Mouse (Mus musculus): Measurements from ENCODE around the gene Acot4. TPM values are rescaled to one million over a fixed set of nuclear protein-coding genes. Genes with fewer than 3 reads are reported as not detected.
"Not testable (repeated sequence)": the region's sequence is repeated elsewhere in the genome, so short reads cannot be mapped to it uniquely, and the experiment has no call there.

Gene Acot4
- polyA plus RNA-seq, 1 experiment, result 0.66 TPM

DNA sequence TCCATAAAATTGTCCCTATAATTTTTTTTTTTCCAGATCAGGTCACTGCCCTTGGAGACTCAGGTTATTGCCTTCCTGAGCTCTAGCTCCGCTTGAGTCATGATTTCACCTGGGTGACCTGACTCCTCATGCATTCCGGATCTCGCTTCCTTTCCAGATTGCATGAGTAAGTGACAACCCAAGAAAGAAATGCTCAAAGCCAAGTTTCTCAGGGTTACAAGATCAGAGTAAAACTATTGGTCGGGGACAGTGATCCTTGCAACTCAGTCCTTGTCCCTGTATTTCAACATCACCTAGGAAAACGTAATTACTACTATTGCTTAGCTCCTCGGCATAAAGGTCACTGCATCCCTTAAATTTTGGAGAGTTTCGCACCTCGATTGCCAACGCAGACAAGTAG is 30.8 kb downstream of the Acot4 start, which contains the start of gene Acot5:
TSS of gene Acot5 (plus strand) at position 340 of the 400 bp plus-strand sequence.
- WGBS, result 75% methylated on average over 9 of the region's 9 CpGs
- peaks cover 17% of the 10 kb centered on the region for H3K4me1 ChIP-seq (replicated peaks; ENCODE audit: control insufficient read depth, insufficient read depth, low read length)
- DNase-seq, result no peak
- H3K36me3 ChIP-seq (ENCODE audit: control insufficient read depth, insufficient read depth, low read length), result no peaks in the 10 kb centered on the region
- no peak for TF ChIP-seq POLR2A (IDR thresholded peaks at IDR 0.05; ENCODE audit: control insufficient read depth, extremely low read depth, insufficient read depth, low read length, poor library complexity)
- no peak for TF ChIP-seq CTCF (IDR thresholded peaks at IDR 0.05; ENCODE audit: borderline replicate concordance, control insufficient read depth, extremely low read depth, insufficient read depth, low read length, poor library complexity)
- peak within 1 kb of the TSS; percentile 25; the same call in 1 of the 2 replicates for H3K4me3 ChIP-seq (ENCODE audit: control insufficient read depth, insufficient read depth, low read length)
- no peak within 1 kb of the TSS for H3K27ac ChIP-seq (ENCODE audit: control insufficient read depth, insufficient read depth, low read length)
- H3K27me3 ChIP-seq (ENCODE audit: control insufficient read depth, insufficient read depth, low read length), result no peaks in the 10 kb centered on the region; the same call in 1 of the 2 replicates

DNA sequence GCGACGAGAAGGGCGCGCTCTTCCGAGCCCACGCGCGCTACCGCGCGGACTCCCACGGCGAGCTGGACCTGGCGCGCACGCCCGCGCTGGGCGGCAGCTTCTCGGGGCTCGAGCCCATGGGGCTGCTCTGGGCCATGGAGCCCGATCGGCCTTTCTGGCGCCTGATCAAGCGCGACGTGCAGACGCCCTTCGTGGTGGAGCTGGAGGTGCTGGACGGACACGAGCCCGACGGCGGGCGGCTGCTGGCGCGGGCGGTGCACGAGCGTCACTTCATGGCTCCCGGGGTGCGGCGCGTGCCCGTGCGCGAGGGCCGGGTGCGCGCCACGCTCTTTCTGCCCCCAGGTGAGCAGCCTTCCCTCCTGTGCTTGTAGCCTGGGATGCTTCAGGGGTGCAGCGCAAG is 31.4 kb downstream of the Acot4 start:
- not testable (repeated sequence) for H3K27me3 ChIP-seq (ENCODE audit: control insufficient read depth, insufficient read depth, low read length); H3K27ac ChIP-seq (ENCODE audit: control insufficient read depth, insufficient read depth, low read length); H3K36me3 ChIP-seq (ENCODE audit: control insufficient read depth, insufficient read depth, low read length)
- H3K4me1 ChIP-seq (replicated peaks; ENCODE audit: control insufficient read depth, insufficient read depth, low read length), result peaks cover 17% of the 10 kb centered on the region
- peak; percentile 9 for DNase-seq
- peak overlapping the region; percentile 25; the same call in 1 of the 2 replicates for H3K4me3 ChIP-seq (ENCODE audit: control insufficient read depth, insufficient read depth, low read length)
- 2% methylated on average over 48 of the region's 52 CpGs for WGBS

DNA sequence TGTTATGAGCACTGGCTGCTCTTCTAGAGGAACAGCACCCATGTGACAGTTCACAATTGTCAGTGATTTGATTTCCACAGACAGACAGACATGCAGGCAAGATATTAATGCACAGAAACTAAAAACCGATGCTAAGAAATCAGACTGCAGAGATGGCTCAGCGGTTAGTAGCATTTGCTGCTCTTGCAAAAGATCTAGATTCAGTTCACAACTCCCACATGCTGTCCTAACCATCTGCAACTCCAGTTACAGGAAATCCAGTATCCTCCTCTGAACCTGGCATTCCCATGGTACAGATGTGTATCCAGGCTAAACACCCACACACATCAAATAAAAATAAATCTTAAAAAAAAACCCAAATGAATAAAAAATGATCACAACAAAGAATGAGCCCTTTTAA is 33.5 kb downstream of the Acot4 start:
- Histone ChIP-seq H3K4me3 (ENCODE audit: control insufficient read depth, insufficient read depth, low read length) (no peak overlapping the region), H3K4me1 (replicated peaks; ENCODE audit: control insufficient read depth, insufficient read depth, low read length) (peaks cover 14% of the 10 kb centered on the region), H3K27me3 (ENCODE audit: control insufficient read depth, insufficient read depth, low read length) (no peaks in the 10 kb centered on the region; the same call in 1 of the 2 replicates), H3K27ac (ENCODE audit: control insufficient read depth, insufficient read depth, low read length) (no peak overlapping the region), H3K36me3 (ENCODE audit: control insufficient read depth, insufficient read depth, low read length) (no peaks in the 10 kb centered on the region)
- DNase-seq, result no peak
- 94% methylated on average over 2 of the region's 2 CpGs for WGBS
- TF ChIP-seq CTCF (IDR thresholded peaks at IDR 0.05; ENCODE audit: borderline replicate concordance, control insufficient read depth, extremely low read depth, insufficient read depth, low read length, poor library complexity) (no peak), POLR2A (IDR thresholded peaks at IDR 0.05; ENCODE audit: control insufficient read depth, extremely low read depth, insufficient read depth, low read length, poor library complexity) (no peak)

DNA sequence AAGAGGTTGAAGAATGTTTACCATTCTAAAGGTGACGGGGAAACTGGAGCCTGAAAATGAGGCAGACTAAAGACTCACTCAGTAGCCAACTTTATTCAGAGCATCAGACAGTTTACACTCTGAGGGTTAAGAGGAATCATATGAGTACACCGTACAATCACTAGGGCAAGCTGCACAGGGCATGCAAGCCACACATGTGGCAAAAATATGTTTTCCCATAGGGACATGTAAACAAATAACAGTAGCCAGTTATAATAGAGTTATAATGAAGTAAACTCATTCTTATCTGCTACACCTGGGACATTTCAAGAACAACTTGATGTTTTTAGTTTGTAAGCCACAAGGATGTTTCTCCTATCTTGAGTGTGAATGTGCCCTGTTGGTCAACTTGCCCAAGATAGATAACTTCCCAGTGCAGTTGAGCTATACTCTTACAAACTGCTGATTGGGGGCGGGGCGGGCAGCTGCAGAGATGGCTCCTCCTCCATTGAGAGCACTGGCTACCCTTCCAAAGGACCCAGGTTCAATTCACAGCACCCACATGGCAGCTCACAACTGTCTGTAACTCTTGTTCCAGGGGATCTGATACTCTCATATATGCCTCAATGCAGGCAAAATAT is 39.3 kb downstream of the Acot4 start:
- Histone ChIP-seq H3K4me3 (ENCODE audit: control insufficient read depth, insufficient read depth, low read length) (no peak overlapping the region), H3K27me3 (ENCODE audit: control insufficient read depth, insufficient read depth, low read length) (no peaks in the 10 kb centered on the region), H3K27ac (ENCODE audit: control insufficient read depth, insufficient read depth, low read length) (no peak overlapping the region), H3K4me1 (replicated peaks; ENCODE audit: control insufficient read depth, insufficient read depth, low read length) (no peaks in the 10 kb centered on the region), H3K36me3 (ENCODE audit: control insufficient read depth, insufficient read depth, low read length) (no peaks in the 10 kb centered on the region)
- TF ChIP-seq POLR2A (IDR thresholded peaks at IDR 0.05; ENCODE audit: control insufficient read depth, extremely low read depth, insufficient read depth, low read length, poor library complexity), result no peak
- TF ChIP-seq CTCF (IDR thresholded peaks at IDR 0.05; ENCODE audit: borderline replicate concordance, control insufficient read depth, extremely low read depth, insufficient read depth, low read length, poor library complexity), result no peak
- 94% methylated on average over 4 of the region's 4 CpGs for WGBS
- no peak for DNase-seq

DNA sequence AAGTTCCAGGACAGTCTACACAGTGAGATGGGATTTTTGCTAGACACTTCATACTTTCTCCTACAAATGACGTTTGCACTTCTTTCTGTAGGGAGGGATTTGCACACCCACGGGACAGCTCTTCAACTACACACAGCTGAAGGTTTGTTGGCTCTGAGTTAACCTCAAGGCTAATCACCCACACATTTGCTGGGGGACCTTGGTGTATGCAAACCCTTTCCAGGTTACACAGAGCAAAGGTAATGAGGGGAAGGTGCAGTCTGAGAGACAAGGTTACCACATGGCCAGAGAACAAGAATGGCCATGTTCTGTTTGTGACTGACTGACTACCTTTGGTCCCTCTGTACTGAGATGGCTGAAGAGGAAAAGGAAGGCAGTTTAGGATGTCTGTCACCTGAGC is 45.7 kb downstream of the Acot4 start:
- no peak for TF ChIP-seq CTCF (IDR thresholded peaks at IDR 0.05; ENCODE audit: borderline replicate concordance, control insufficient read depth, extremely low read depth, insufficient read depth, low read length, poor library complexity)
- no peak for TF ChIP-seq POLR2A (IDR thresholded peaks at IDR 0.05; ENCODE audit: control insufficient read depth, extremely low read depth, insufficient read depth, low read length, poor library complexity)
- DNase-seq, result no peak
- Histone ChIP-seq H3K27ac (ENCODE audit: control insufficient read depth, insufficient read depth, low read length) (no peak overlapping the region), H3K36me3 (ENCODE audit: control insufficient read depth, insufficient read depth, low read length) (no peaks in the 10 kb centered on the region), H3K27me3 (ENCODE audit: control insufficient read depth, insufficient read depth, low read length) (no peaks in the 10 kb centered on the region), H3K4me1 (replicated peaks; ENCODE audit: control insufficient read depth, insufficient read depth, low read length) (no peaks in the 10 kb centered on the region), H3K4me3 (ENCODE audit: control insufficient read depth, insufficient read depth, low read length) (no peak overlapping the region)
- WGBS, result 94% methylated on average over 2 of the region's 2 CpGs

DNA sequence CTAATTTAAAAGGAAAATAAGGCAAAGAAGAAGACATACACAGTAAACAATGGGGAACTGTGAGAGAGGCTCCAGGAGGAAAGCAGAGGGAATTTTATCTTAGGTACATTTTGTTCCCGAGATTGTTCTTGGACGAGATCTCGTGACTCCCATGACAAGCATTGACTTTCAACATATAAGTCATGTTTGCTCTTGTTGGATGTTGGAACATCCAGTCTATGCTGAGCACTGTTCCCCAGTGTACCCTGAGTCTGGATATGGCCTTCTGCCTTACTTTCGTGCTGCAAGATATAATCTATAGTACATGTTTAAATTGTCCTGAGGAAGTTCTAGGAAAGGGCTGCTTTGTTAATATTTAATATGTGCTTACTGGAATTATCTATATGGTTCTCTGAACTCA is 46.4 kb downstream of the Acot4 start:
- no peak overlapping the region for H3K27ac ChIP-seq (ENCODE audit: control insufficient read depth, insufficient read depth, low read length)
- H3K27me3 ChIP-seq (ENCODE audit: control insufficient read depth, insufficient read depth, low read length), result no peaks in the 10 kb centered on the region
- WGBS, result 94% methylated on average over 4 of the region's 4 CpGs
- no peak overlapping the region for H3K4me3 ChIP-seq (ENCODE audit: control insufficient read depth, insufficient read depth, low read length)
- TF ChIP-seq POLR2A (IDR thresholded peaks at IDR 0.05; ENCODE audit: control insufficient read depth, extremely low read depth, insufficient read depth, low read length, poor library complexity) (no peak), CTCF (IDR thresholded peaks at IDR 0.05; ENCODE audit: borderline replicate concordance, control insufficient read depth, extremely low read depth, insufficient read depth, low read length, poor library complexity) (no peak)
- H3K36me3 ChIP-seq (ENCODE audit: control insufficient read depth, insufficient read depth, low read length), result no peaks in the 10 kb centered on the region
- DNase-seq, result no peak
- H3K4me1 ChIP-seq (replicated peaks; ENCODE audit: control insufficient read depth, insufficient read depth, low read length), result no peaks in the 10 kb centered on the region

DNA sequence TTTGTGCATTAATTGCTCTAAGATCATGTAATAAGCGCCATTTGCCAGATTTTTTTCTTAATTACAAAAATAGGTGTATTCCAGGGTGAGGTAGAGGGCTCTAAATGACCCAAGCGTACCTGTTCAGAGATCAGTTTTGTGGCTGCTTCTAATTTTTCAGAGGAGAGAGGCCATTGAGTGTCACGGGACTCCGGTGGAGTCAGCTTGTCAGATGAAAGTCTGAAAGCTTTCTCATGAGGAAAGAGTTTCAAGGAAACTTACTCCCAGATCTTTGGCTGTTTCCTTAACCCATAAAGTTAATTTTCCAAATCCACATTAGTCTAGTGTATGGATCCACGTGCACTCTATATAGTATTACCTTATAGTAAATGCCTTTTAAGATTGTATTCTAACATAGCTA is 56.5 kb downstream of the Acot4 start:
- H3K36me3 ChIP-seq (ENCODE audit: control insufficient read depth, insufficient read depth, low read length); H3K4me3 ChIP-seq (ENCODE audit: control insufficient read depth, insufficient read depth, low read length); H3K27ac ChIP-seq (ENCODE audit: control insufficient read depth, insufficient read depth, low read length); H3K27me3 ChIP-seq (ENCODE audit: control insufficient read depth, insufficient read depth, low read length); DNase-seq; H3K4me1 ChIP-seq (replicated peaks; ENCODE audit: control insufficient read depth, insufficient read depth, low read length): not testable (repeated sequence)
- 96% methylated on average over 5 of the region's 5 CpGs for WGBS

Other genes with a start within 250 kb of the Acot4 start
- 42.0 and 44.4 TPM in 2 replicates for gene Numb, start 116.4 kb upstream of the Acot4 start, polyA plus RNA-seq (2012; rRNA removed)
- 23.9 and 32.9 TPM in 2 replicates for gene Riox1, start 87.8 kb upstream of the Acot4 start, polyA plus RNA-seq (2012; rRNA removed)
- not detected in 2 replicates for gene Heatr4, start 53.5 kb upstream of the Acot4 start, polyA plus RNA-seq (2012; rRNA removed)
- 9.1 and 11.2 TPM in 2 replicates for gene Acot2, start 50.5 kb upstream of the Acot4 start, polyA plus RNA-seq (2012; rRNA removed)
- 3.6 TPM in 2 replicates for gene Acot1, start 28.9 kb upstream of the Acot4 start, polyA plus RNA-seq (2012; rRNA removed)
- gene Gm49366, start 556 bp downstream of the Acot4 start, polyA plus RNA-seq (2012; rRNA removed), result not detected in 2 replicates
- not detected in 2 replicates for gene Acot3, start 13.8 kb downstream of the Acot4 start, polyA plus RNA-seq (2012; rRNA removed)
- gene Acot5, start 30.9 kb downstream of the Acot4 start, polyA plus RNA-seq (2012; rRNA removed), result 1.1 and 1.6 TPM in 2 replicates
- gene Acot6, start 62.3 kb downstream of the Acot4 start, polyA plus RNA-seq (2012; rRNA removed), result 1.5 and 1.6 TPM in 2 replicates
- 2.2 and 3.0 TPM in 2 replicates for gene Dnal1, start 76.0 kb downstream of the Acot4 start, polyA plus RNA-seq (2012; rRNA removed)
- 0.24 and 0.28 TPM in 2 replicates for gene Pnma1, start 110.1 kb downstream of the Acot4 start, polyA plus RNA-seq (2012; rRNA removed)
- gene Elmsan1, start 180.5 kb downstream of the Acot4 start, polyA plus RNA-seq (2012; rRNA removed), result 26.1 and 30.9 TPM in 2 replicates
- gene Ptgr2, start 246.9 kb downstream of the Acot4 start, polyA plus RNA-seq (2012; rRNA removed), result 7.4 and 8.1 TPM in 2 replicates